Mouse (Mus musculus) midbrain, embryonic 13.5 days (tissue): Measurements from ENCODE around the gene Itpka. TPM values are rescaled to one million over a fixed set of nuclear protein-coding genes. Genes with fewer than 3 reads are reported as not detected.
A peak's percentile ranks its signal among the peaks of the same experiment; 100 is the strongest.

ENCODE experiments used
- ATAC-seq: fragments of 200-750 bp; cut with Nextera tagmentation; 2 replicates; pipeline ENCODE4 v1.8.0; 2017; ENCODE audit warnings: mild to moderate bottlenecking, moderate TSS enrichment, moderate library complexity
- H3K27ac ChIP-seq: fragments of 300-500 bp; sonication (generic); 2 replicates; pipeline ENCODE4 v1.5.1; 2015; ENCODE audit warnings: inconsistent platforms, mild to moderate bottlenecking, moderate library complexity
- H3K27me3 ChIP-seq: fragments of 300-500 bp; sonication (generic); 2 replicates; pipeline ENCODE4 v1.6.1; 2015; ENCODE audit warnings: mild to moderate bottlenecking, inconsistent platforms
- H3K36me3 ChIP-seq: fragments of 300-500 bp; sonication (generic); 2 replicates; pipeline ENCODE4 v1.6.1; 2015; ENCODE audit warnings: mild to moderate bottlenecking, inconsistent platforms
- H3K4me1 ChIP-seq: fragments of 300-500 bp; sonication (generic); replicated peaks from 2 replicates; pipeline ENCODE4 v1.6.1; 2015; ENCODE audit warnings: inconsistent platforms
- H3K4me2 ChIP-seq: fragments of 300-500 bp; sonication (generic); replicated peaks from 2 replicates; pipeline ENCODE4 v1.6.1; 2015; ENCODE audit warnings: moderate library complexity, mild to moderate bottlenecking, inconsistent platforms
- H3K4me3 ChIP-seq: fragments of 300-500 bp; sonication (generic); replicated peaks from 2 replicates; pipeline ENCODE4 v1.5.1; 2015; ENCODE audit warnings: mild to moderate bottlenecking, inconsistent platforms
- H3K9ac ChIP-seq: fragments of 300-500 bp; sonication (generic); replicated peaks from 2 replicates; pipeline ENCODE4 v1.6.1; 2015; ENCODE audit warnings: mild to moderate bottlenecking, inconsistent platforms
- H3K9me3 ChIP-seq: fragments of 300-500 bp; sonication (generic); 2 replicates; pipeline ENCODE4 v1.6.1; 2016; ENCODE audit warnings: mild to moderate bottlenecking, inconsistent platforms
- WGBS: fragments of 180-500 bp; shearing (Covaris S2); methylation state at CpG from one replicate; pipeline ENCODE4 v1.1.7; 2015; 5-methylcytosine and 5-hydroxymethylcytosine counted together
- polyA plus RNA-seq: library from polyadenylated mRNA; unstranded; fragments of >200 nt; fragmentation: Nextera tagmentation; extraction: Ambion mirVana; gene quantifications from 2 replicates; pipeline ENCODE4 v1.2.1, GENCODE M21; 2015

Gene Itpka
- polyA plus RNA-seq, 1 experiment from 2014 or later, result 0.52 TPM

- no peak overlapping the region for H3K9ac ChIP-seq
- peaks cover 12% of the 10 kb centered on the region for H3K4me1 ChIP-seq
- peaks cover 33% of the 10 kb centered on the region for H3K36me3 ChIP-seq
- no peak overlapping the region for H3K27ac ChIP-seq
- no peak overlapping the region for H3K4me2 ChIP-seq
- 29% methylated on average over 12 of the region's 12 CpGs for WGBS
- peaks cover 25% of the 10 kb centered on the region for H3K27me3 ChIP-seq
- H3K4me3 ChIP-seq, result no peak overlapping the region
- no peaks in the 10 kb centered on the region for H3K9me3 ChIP-seq
- ATAC-seq, result no peak
Measured at GRCm38 (mm10) chr2:119737124-119737523, 5.0 kb upstream of the Itpka start.

- Histone ChIP-seq H3K36me3 (peaks cover 2% of the 10 kb centered on the region; the same call in 1 of the 2 replicates), H3K27me3 (peaks cover 60% of the 10 kb centered on the region), H3K4me2 (no peak overlapping the region), H3K27ac (no peak overlapping the region), H3K4me1 (peaks cover 42% of the 10 kb centered on the region), H3K9ac (no peak overlapping the region), H3K4me3 (no peak overlapping the region), H3K9me3 (no peaks in the 10 kb centered on the region)
- no peak for ATAC-seq
- WGBS, result 13% methylated on average over 2 of the region's 2 CpGs
Measured at GRCm38 (mm10) chr2:119740567-119740966, 1.6 kb upstream of the Itpka start.

DNA sequence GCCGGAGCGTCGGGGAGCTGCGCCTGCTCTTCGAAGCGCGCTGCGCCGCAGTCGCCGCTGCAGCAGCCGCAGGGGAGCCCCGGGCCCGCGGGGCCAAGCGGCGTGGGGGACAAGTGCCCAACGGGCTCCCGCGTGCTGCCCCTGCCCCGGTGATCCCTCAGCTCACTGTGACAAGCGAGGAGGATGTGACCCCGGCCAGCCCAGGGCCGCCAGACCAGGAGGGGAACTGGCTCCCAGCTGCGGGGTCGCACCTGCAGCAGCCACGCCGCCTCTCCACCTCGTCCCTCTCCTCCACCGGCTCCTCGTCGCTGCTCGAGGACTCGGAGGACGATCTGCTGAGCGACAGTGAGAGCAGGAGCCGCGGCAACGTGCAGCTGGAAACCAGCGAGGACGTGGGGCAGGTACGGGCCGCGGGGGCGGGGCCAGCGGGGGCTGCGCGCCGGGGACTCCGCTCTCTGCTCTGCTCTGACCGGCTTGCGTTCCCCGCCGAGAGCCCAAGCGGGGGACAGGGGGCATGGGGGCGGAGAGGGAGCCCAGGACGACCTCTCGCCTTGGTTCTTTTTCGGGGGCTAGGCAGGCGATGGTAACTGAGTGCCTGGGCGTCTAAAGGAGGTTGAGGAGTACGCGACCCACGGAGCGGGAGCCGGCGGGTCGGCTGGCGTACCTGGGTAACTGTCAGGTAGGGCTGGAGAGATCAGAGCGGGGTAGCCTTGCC lies 481 bp downstream of the Itpka start:
- H3K27me3 ChIP-seq, result peaks cover 64% of the 10 kb centered on the region

DNA sequence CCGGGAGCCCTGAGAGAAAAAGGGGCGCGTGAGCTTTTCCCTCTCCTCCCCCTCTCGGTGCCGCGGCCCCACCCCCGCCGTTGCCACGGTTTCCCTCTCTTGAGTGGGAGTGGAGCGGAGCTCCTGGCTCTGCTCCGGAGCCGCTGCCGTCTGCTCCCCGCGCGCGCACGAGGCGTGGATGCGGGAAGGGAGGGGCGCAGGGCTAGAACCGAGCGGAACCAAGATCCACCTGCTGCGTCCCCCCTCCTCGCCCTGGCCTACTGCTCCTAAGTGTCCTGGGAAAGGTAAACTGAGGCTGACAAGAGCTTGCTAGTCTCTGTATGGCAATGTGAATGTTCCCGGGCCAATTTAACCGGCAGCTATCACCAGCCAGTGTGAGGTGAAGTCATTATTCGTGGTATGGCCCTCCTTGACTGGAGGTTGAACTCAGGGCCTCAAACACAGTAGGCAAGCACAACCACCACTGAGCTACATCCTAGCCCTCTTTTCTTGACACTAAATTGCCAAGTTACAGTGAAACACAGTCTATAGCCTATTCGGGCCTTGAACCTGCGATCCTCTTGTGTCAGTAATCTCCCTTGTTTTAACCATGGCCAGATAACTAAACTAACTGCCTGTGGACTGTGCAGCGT lies 1.2 kb downstream of the Itpka start:
- H3K27ac ChIP-seq, result no peak overlapping the region
- H3K4me3 ChIP-seq, result peak overlapping the region; percentile 57
- WGBS, result 12% methylated on average over 15 of the region's 31 CpGs
- H3K9ac ChIP-seq, result peak overlapping the region; percentile 64; the same call in 1 of the 2 replicates
- peak; percentile 5; the same call in 1 of the 2 replicates for ATAC-seq
- no peaks in the 10 kb centered on the region for H3K36me3 ChIP-seq
- peaks cover 42% of the 10 kb centered on the region for H3K4me1 ChIP-seq
- H3K27me3 ChIP-seq, result peaks cover 70% of the 10 kb centered on the region
- H3K9me3 ChIP-seq, result no peaks in the 10 kb centered on the region
- H3K4me2 ChIP-seq, result peak overlapping the region; percentile 98

More for the DNA sequence above, 481 bp downstream of the Itpka start:
- no peak overlapping the region for H3K27ac ChIP-seq
- peak overlapping the region; percentile 98 for H3K4me2 ChIP-seq
- H3K4me3 ChIP-seq, result peak overlapping the region; percentile 57
- peaks cover 42% of the 10 kb centered on the region for H3K4me1 ChIP-seq
- peak; percentile 47 for ATAC-seq
- WGBS, result under 1% methylated on average over 49 of the region's 70 CpGs
- H3K36me3 ChIP-seq, result no peaks in the 10 kb centered on the region
- no peaks in the 10 kb centered on the region for H3K9me3 ChIP-seq
- H3K9ac ChIP-seq, result peak overlapping the region; percentile 64

- Histone ChIP-seq H3K27me3 (peaks cover 70% of the 10 kb centered on the region), H3K9me3 (no peaks in the 10 kb centered on the region), H3K4me2 (peak overlapping the region; percentile 44), H3K4me3 (peak overlapping the region; percentile 57), H3K9ac (no peak overlapping the region; the same call in 1 of the 2 replicates), H3K27ac (no peak overlapping the region), H3K36me3 (no peaks in the 10 kb centered on the region), H3K4me1 (peaks cover 42% of the 10 kb centered on the region)
- ATAC-seq, result no peak
- 5% methylated on average over 22 of the region's 22 CpGs for WGBS
Measured at GRCm38 (mm10) chr2:119743808-119744162, 1.6 kb downstream of the Itpka start.

GRCm38 (mm10) chr2:119744163-119745111 lies 2.3 kb downstream of the Itpka start:
- ATAC-seq, result peak; percentile 18; the same call in 1 of the 2 replicates
- Histone ChIP-seq H3K36me3 (no peaks in the 10 kb centered on the region), H3K9me3 (no peaks in the 10 kb centered on the region), H3K4me2 (peak overlapping the region; percentile 44), H3K27me3 (peaks cover 70% of the 10 kb centered on the region), H3K27ac (no peak overlapping the region), H3K9ac (peak overlapping the region; percentile 39; the same call in 1 of the 2 replicates), H3K4me3 (peak overlapping the region; percentile 57), H3K4me1 (peaks cover 42% of the 10 kb centered on the region)
- 3% methylated on average over 46 of the region's 46 CpGs for WGBS

GRCm38 (mm10) chr2:119745281-119745680 lies 3.1 kb downstream of the Itpka start:
- Histone ChIP-seq H3K36me3 (no peaks in the 10 kb centered on the region), H3K4me2 (no peak overlapping the region), H3K27ac (no peak overlapping the region), H3K27me3 (peaks cover 74% of the 10 kb centered on the region), H3K4me3 (no peak overlapping the region), H3K9ac (no peak overlapping the region), H3K4me1 (peaks cover 42% of the 10 kb centered on the region), H3K9me3 (no peaks in the 10 kb centered on the region)
- WGBS, result 16% methylated on average over 1 of the region's 1 CpGs
- ATAC-seq, result no peak

GRCm38 (mm10) chr2:119747554-119747953 lies 5.4 kb downstream of the Itpka start:
- H3K27me3 ChIP-seq, result peaks cover 63% of the 10 kb centered on the region
- H3K9me3 ChIP-seq, result no peaks in the 10 kb centered on the region
- no peaks in the 10 kb centered on the region for H3K36me3 ChIP-seq
- no peak overlapping the region for H3K9ac ChIP-seq
- no peak overlapping the region for H3K27ac ChIP-seq
- H3K4me3 ChIP-seq, result no peak overlapping the region
- no peak for ATAC-seq
- peaks cover 25% of the 10 kb centered on the region for H3K4me1 ChIP-seq
- no peak overlapping the region for H3K4me2 ChIP-seq
- 82% methylated on average over 7 of the region's 7 CpGs for WGBS

DNA sequence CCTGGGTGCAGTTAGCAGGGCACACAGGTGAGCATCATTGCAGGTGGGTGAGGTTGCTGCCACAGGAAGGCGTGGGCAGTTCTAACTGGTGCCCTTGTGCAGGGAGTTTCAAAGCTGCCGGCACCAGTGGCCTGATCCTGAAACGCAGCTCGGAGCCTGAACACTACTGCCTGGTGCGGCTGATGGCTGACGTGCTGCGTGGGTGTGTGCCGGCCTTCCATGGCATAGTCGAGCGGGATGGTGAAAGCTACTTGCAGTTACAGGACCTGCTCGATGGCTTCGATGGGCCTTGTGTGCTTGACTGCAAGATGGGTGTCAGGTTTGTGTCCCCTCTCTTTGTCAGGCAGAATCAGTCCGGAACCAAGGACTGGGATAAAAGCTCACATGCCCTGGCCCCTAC lies 7.1 kb downstream of the Itpka start:
- WGBS, result 76% methylated on average over 13 of the region's 13 CpGs
- H3K27ac ChIP-seq, result no peak overlapping the region
- H3K9ac ChIP-seq, result no peak overlapping the region
- H3K9me3 ChIP-seq, result no peaks in the 10 kb centered on the region
- H3K4me1 ChIP-seq, result peaks cover 8% of the 10 kb centered on the region
- no peak overlapping the region for H3K4me2 ChIP-seq
- H3K27me3 ChIP-seq, result peaks cover 49% of the 10 kb centered on the region
- ATAC-seq, result no peak
- H3K36me3 ChIP-seq, result no peaks in the 10 kb centered on the region
- no peak overlapping the region for H3K4me3 ChIP-seq

DNA sequence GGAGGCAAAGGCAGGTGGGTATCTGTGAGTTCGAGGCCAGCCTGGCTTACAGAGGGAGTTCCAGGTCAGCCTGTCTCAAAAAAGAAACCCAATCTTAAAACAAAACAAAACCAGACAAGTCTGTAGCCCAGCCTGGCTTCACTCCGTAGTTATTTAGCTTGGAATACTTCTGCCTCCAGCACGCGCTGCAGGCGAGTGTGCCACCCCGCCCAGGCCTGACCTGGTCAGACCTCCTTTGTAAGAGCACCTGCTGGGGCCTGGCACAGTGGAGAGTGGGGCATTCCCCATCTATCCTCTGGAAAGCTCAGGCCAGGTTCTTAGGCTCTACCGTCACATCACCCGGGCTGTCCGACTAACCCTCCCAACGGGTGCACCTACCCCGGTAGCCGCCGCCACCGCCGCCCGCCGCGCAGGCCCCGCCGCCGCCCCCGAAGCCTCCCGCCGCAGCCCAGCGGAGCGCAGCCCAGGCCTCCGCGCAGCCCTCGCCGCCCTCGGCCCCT lies 15.5 kb downstream of the Itpka start:
- Histone ChIP-seq H3K27me3 (peaks cover 69% of the 10 kb centered on the region), H3K4me1 (peaks cover 16% of the 10 kb centered on the region)
- ATAC-seq, result peak; percentile 59

GRCm38 (mm10) chr2:119758101-119758843 lies 16.1 kb downstream of the Itpka start:
- WGBS, result under 1% methylated on average over 61 of the region's 77 CpGs

More for the DNA sequence above, 15.5 kb downstream of the Itpka start:
- Histone ChIP-seq H3K4me2 (peak overlapping the region; percentile 98), H3K36me3 (no peaks in the 10 kb centered on the region), H3K27ac (no peak overlapping the region), H3K9me3 (no peaks in the 10 kb centered on the region), H3K9ac (peak overlapping the region; percentile 73), H3K4me3 (peak overlapping the region; percentile 68)
- 2% methylated on average over 31 of the region's 31 CpGs for WGBS

More at GRCm38 (mm10) chr2:119758101-119758843, 16.1 kb downstream of the Itpka start:
- peaks cover 1% of the 10 kb centered on the region; the same call in 1 of the 2 replicates for H3K36me3 ChIP-seq
- H3K27me3 ChIP-seq, result peaks cover 67% of the 10 kb centered on the region
- H3K27ac ChIP-seq, result no peak overlapping the region
- no peaks in the 10 kb centered on the region for H3K9me3 ChIP-seq
- ATAC-seq, result peak; percentile 73
- H3K4me3 ChIP-seq, result peak overlapping the region; percentile 68
- peaks cover 16% of the 10 kb centered on the region for H3K4me1 ChIP-seq
- H3K4me2 ChIP-seq, result peak overlapping the region; percentile 98
- peak overlapping the region; percentile 73 for H3K9ac ChIP-seq
